Mouse (Mus musculus) intestine, postnatal 0 days (tissue): ENCODE data around the gene Gm11563. TPM values are rescaled to one million over a fixed set of nuclear protein-coding genes. Genes with fewer than 3 reads are reported as not detected.
"Not testable (repeated sequence)": the region's sequence is repeated elsewhere in the genome, so short reads cannot be mapped to it uniquely, and the experiment has no call there.

Source experiments
- ATAC-seq: fragments of 200-750 bp; cut with Nextera tagmentation; 2 replicates; pipeline ENCODE4 v1.8.0; 2017; ENCODE audit warnings: mild to moderate bottlenecking, moderate TSS enrichment, moderate library complexity
- H3K27ac ChIP-seq: fragments of 300-500 bp; sonication (generic); 2 replicates; pipeline ENCODE4 v1.5.1; 2014; ENCODE audit warnings: mild to moderate bottlenecking, low read depth, low read length, moderate library complexity
- H3K27me3 ChIP-seq: fragments of 300-500 bp; sonication (generic); replicated peaks from 2 replicates; pipeline ENCODE4 v1.6.1; 2014; ENCODE audit warnings: low read length, mixed read lengths; ENCODE audit not compliant: control insufficient read depth, insufficient read depth
- H3K36me3 ChIP-seq: fragments of 300-500 bp; sonication (generic); 2 replicates; pipeline ENCODE4 v1.6.1; 2014; ENCODE audit warnings: mild to moderate bottlenecking, moderate library complexity; ENCODE audit not compliant: control insufficient read depth, insufficient read depth
- H3K4me1 ChIP-seq: fragments of 300-500 bp; sonication (generic); replicated peaks from 2 replicates; pipeline ENCODE4 v1.6.1; 2014; ENCODE audit warnings: antibody characterized with exemption, low read length, mixed read lengths; ENCODE audit not compliant: control insufficient read depth, insufficient read depth
- H3K4me2 ChIP-seq: fragments of 300-500 bp; sonication (generic); replicated peaks from 2 replicates; pipeline ENCODE4 v1.6.1; 2014; ENCODE audit warnings: low read depth, mild to moderate bottlenecking, moderate library complexity
- H3K4me3 ChIP-seq: fragments of 300-500 bp; sonication (generic); 2 replicates; pipeline ENCODE4 v1.5.1; 2014; ENCODE audit warnings: low read depth, low read length
- H3K9ac ChIP-seq: fragments of 300-500 bp; sonication (generic); 2 replicates; pipeline ENCODE4 v1.6.1; 2014; ENCODE audit warnings: mild to moderate bottlenecking, low read depth, low read length
- H3K9me3 ChIP-seq: fragments of 300-500 bp; sonication (generic); 2 replicates; pipeline ENCODE4 v1.6.1; 2016; ENCODE audit warnings: mixed run types; ENCODE audit not compliant: control insufficient read depth
- CTCF ChIP-seq: sonication (generic); IDR thresholded peaks from 2 replicates; pipeline ENCODE4 v1.5.1; 2016; ENCODE audit warnings: low read depth, mild to moderate bottlenecking, control low read depth, antibody characterized with exemption, moderate library complexity
- WGBS: fragments of 180-500 bp; shearing (Covaris S2); extraction: QIAGEN DNeasy Blood & Tissue Kit; methylation state at CpG from one replicate; pipeline ENCODE4 v1.1.7; 2014; 5-methylcytosine and 5-hydroxymethylcytosine counted together
- polyA plus RNA-seq: library from polyadenylated mRNA; unstranded; fragments of >200 nt; fragmentation: Nextera tagmentation; extraction: Ambion mirVana; gene quantifications from 2 replicates; pipeline ENCODE4 v1.2.1, GENCODE M21; 2015

Gm11563 gene
- polyA plus RNA-seq, 1 experiment from 2014 or later: not detected

DNA sequence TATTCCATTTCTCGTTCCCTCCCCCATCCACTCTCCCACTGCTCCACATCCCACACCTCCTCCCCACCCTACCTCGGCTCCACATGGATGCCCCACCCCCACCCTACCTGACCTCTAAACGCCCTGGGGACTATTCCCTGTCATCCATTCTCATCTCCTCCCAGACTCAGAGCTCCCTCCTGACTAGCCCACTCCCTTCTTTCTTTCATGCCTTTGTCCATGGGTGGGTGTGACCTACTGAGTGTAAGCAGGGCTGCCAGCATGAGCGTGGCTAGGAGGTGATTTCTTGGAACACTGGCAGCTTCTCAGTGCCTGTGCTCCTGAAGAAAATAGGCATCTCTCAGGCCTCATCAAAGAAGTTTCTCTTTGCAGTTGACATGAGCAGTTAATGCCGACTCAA, 1.7 kb downstream of the Gm11563 start:
- ATAC-seq: no peak
- Histone ChIP-seq H3K27me3 (no peaks in the 10 kb centered on the region; the same call in 1 of the 2 replicates), H3K4me1 (no peaks in the 10 kb centered on the region), H3K27ac (no peak overlapping the region), H3K36me3 (no peaks in the 10 kb centered on the region), H3K9me3 (no peaks in the 10 kb centered on the region), H3K4me3 (no peak overlapping the region), H3K9ac (no peak overlapping the region), H3K4me2 (no peak overlapping the region)
- no peak for TF ChIP-seq CTCF
- 50% methylated on average over 5 of the region's 5 CpGs for WGBS

DNA sequence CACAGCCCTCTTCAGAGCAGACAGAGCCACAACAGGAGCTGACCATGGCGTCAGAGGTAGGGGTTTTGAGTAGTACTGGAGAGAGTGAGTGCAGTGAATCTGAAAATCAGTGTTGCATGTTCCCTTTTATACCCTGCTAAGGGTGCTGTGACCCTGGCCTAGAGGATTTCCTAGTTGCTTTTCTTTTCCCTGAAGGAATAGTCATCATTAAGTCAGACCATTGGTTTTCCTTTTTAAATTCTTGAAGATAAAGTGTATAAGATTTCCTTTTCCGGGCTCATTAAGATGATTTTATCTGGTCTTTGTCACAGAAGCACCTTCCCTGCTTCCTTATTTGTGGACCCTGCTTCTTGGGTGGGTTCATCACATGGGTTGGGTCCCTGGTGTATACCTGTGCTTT, 8.6 kb downstream of the Gm11563 start, which contains the start of gene Gm11555:
Gene Gm11555 (minus strand): TSS at position 101 of the 400 bp plus-strand sequence.
- H3K36me3 ChIP-seq: no peaks in the 10 kb centered on the region
- no peak within 1 kb of the TSS for H3K4me2 ChIP-seq
- no peak for ATAC-seq
- H3K4me1 ChIP-seq: no peaks in the 10 kb centered on the region
- TF ChIP-seq CTCF: no peak
- no peak within 1 kb of the TSS for H3K9ac ChIP-seq
- H3K9me3 ChIP-seq: no peaks in the 10 kb centered on the region
- no peak within 1 kb of the TSS for H3K27ac ChIP-seq
- H3K4me3 ChIP-seq: no peak within 1 kb of the TSS
- WGBS: 84% methylated on average over 2 of the region's 2 CpGs
- no peaks in the 10 kb centered on the region for H3K27me3 ChIP-seq

DNA sequence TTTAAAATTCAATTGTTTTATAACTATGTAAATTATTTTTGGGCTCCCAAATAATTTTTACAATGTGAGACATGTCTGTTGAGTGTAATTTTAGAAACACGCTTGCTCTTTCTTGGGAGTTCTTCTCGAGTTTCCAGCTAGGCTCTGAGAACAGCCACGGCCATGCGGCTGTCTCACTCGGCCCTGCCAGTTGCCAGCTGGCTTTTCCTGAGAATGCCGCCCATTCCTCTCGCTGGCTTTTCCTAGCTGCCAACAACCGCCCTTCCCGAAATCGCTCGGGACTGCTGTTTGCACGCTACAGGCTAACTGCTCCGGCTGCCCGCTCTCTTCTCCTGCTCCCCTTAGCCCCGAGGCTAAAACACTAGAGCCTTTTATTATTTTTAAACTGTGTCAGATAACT, 12.3 kb downstream of the Gm11563 start:
- Histone ChIP-seq H3K9ac (no peak overlapping the region), H3K4me2 (no peak overlapping the region), H3K4me1 (no peaks in the 10 kb centered on the region), H3K36me3 (no peaks in the 10 kb centered on the region), H3K9me3 (no peaks in the 10 kb centered on the region), H3K27me3 (no peaks in the 10 kb centered on the region), H3K4me3 (no peak overlapping the region), H3K27ac (no peak overlapping the region)
- no peak for TF ChIP-seq CTCF
- WGBS: 85% methylated on average over 15 of the region's 15 CpGs
- no peak for ATAC-seq

DNA sequence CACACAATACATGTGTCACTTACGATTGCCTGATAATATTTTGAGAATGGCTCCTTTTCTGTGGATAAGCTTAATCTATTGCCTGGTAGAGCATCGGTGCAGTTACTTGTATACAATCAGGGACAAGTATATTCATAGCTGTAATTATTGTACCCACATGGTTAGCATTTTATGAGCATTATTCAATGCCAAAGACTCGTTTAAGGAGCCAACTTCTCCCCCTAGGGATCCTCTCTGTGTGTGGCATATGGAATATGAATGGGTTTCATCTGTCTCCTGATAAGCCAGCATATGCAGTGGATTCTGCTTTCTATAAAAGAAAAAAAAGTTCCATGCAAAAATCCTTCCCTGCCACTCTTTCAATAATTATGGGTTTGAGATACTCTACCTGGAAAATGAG, 14.4 kb downstream of the Gm11563 start:
- no peak overlapping the region for H3K27ac ChIP-seq
- ATAC-seq: no peak
- no peaks in the 10 kb centered on the region for H3K27me3 ChIP-seq
- no peaks in the 10 kb centered on the region for H3K4me1 ChIP-seq
- H3K9me3 ChIP-seq: no peaks in the 10 kb centered on the region
- H3K36me3 ChIP-seq: no peaks in the 10 kb centered on the region
- no peak for TF ChIP-seq CTCF
- H3K9ac ChIP-seq: no peak overlapping the region
- 74% methylated on average over 3 of the region's 3 CpGs for WGBS
- H3K4me3 ChIP-seq: no peak overlapping the region
- no peak overlapping the region for H3K4me2 ChIP-seq

DNA sequence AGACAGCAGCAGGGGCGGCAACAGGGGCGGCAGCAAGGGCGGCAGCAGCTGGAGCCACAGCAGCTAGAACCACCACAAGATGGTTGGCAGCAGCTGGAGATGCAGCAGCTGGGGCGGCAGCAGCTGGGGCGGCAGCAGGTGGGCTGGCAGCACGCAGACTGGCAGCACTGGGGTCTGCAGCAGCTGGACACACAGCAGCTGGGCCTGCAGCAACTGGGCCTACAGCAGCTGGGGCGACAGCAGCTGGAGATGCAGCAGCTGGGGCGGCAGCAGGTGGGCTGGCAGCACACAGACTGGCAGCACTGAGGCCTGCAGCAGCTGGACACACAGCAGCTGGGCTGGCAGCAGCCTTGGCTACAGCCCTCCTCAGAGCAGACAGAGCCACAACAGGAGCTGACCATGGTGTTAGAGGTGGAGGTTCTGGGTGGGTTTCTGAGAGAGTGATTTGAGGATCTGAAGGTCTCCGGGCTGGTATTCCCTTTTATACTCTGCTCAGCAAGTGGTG, 15.1 kb downstream of the Gm11563 start, which contains the start of gene Krtap4-7:
Gene Krtap4-7 (minus strand): TSS at position 455 of the 505 bp plus-strand sequence.
- H3K4me2 ChIP-seq, H3K9ac ChIP-seq, H3K36me3 ChIP-seq, H3K27ac ChIP-seq, H3K9me3 ChIP-seq, ATAC-seq, H3K4me3 ChIP-seq, H3K4me1 ChIP-seq, H3K27me3 ChIP-seq: not testable (repeated sequence)
- 73% methylated on average over 9 of the region's 9 CpGs for WGBS

DNA sequence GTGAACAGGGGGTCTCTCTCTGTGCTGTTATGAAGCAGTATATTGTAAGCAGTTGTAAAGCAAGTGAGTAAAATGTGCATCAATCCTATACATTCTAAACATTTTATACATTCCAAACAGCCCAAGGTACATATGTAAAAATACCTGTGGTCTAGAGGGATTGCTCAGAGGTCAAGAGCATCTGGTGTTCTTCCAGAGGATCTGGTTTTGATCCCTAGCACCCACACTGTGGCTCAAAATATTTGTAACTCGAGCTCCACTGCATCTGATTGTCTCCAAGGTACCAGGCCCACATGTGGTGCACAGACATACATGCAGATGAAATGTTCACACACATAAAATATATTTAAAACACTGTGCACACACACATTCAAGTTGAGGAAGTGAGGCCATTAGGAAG, 17.8 kb downstream of the Gm11563 start:
- no peaks in the 10 kb centered on the region for H3K9me3 ChIP-seq
- H3K27me3 ChIP-seq: no peaks in the 10 kb centered on the region
- 23% methylated on average over 1 of the region's 1 CpGs for WGBS
- H3K36me3 ChIP-seq: no peaks in the 10 kb centered on the region
- no peak overlapping the region for H3K4me2 ChIP-seq
- H3K4me3 ChIP-seq: no peak overlapping the region
- no peak overlapping the region for H3K27ac ChIP-seq
- no peak overlapping the region for H3K9ac ChIP-seq
- TF ChIP-seq CTCF: no peak
- ATAC-seq: no peak
- no peaks in the 10 kb centered on the region for H3K4me1 ChIP-seq

DNA sequence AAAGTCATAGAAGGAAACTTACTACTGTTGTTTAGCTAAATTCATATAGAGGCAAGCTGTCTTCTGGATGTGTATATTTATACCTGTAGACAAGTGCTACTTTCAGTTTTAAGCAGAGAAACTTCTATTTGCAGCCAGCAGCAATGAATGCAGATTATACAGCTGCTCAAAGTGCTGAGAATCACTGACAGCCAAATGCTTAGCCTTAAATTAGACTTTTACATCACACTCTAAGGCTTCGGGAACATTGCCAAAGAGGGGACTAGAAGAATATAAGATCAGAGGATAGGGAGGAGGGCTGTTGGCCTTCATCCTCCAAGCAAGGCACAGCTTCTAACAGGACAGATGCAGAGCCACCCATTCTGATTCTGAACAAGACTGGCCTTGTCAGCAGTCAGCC, 21.7 kb downstream of the Gm11563 start:
- Histone ChIP-seq H3K9me3 (no peaks in the 10 kb centered on the region), H3K4me2 (no peak overlapping the region), H3K27ac (no peak overlapping the region), H3K9ac (no peak overlapping the region), H3K36me3 (no peaks in the 10 kb centered on the region), H3K4me3 (no peak overlapping the region), H3K4me1 (no peaks in the 10 kb centered on the region), H3K27me3 (no peaks in the 10 kb centered on the region)
- no peak for TF ChIP-seq CTCF
- ATAC-seq: no peak
- WGBS: 71% methylated on average over 1 of the region's 1 CpGs
